Mouse (Mus musculus) spleen, adult 12 weeks (tissue): Measurements from ENCODE around the gene 1700037C18Rik.

Source experiments
- DNase-seq: peaks from one replicate; pipeline ENCODE4 v3.0.0; 2022; ENCODE audit warnings: low spot score

1700037C18Rik gene

DNA sequence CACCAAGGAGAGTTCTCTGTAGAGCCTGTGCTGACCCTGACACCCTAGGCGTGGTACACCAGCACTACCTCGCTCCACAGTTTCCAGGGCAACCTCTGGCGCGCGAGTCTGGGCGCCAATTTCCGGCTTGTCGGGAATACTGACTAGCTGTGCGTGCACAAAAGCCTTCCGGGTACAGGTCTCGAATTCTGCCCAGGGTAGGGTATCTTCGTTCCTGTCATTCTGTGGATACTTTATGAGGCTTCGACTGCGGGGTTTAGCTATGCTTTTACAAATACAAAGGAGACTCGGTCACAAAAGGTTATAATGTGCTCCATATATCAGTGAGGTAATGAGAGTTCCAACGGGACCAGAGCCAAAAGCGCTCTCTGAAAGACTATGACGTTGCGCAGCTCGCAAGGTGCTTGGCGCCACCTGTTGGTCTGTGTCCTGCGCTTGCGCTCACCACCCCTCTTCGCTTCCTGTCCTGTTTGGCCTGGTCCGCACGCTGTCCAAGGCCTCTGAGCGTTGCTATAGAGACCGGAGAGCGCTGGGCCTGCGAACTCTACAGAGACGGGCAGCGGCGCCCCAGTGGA is at the start of gene 1700037C18Rik, which contains the start of gene Cluap1:
Gene 1700037C18Rik (minus strand): TSS at position 153 of the 575 bp plus-strand sequence.
Gene Cluap1 (plus strand): TSS at position 265 of the 575 bp plus-strand sequence.
- peak; percentile 82 for DNase-seq

GRCm38 (mm10) chr16:3956369-3956768 is 47.9 kb upstream of the 1700037C18Rik start:
- no peak for DNase-seq

DNA sequence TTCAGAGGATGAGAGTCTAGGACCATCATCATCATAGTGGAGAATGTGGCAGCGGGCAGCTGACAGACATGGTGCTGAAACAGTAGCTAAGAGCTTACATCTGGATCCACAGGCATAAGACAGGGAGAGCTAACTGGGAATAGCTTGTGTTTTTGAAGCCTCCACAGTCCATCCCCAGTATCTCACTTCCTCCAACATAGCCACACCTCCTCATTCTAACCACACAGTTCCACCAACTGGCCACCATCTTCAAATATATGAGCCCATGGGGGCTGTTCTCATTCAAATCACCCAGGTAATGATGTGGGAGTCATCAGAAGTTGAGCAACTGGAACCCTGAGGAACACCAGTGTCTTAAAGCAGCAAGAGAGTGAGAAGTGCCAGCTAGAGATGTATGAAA is 42.7 kb upstream of the 1700037C18Rik start:
- DNase-seq: no peak

DNA sequence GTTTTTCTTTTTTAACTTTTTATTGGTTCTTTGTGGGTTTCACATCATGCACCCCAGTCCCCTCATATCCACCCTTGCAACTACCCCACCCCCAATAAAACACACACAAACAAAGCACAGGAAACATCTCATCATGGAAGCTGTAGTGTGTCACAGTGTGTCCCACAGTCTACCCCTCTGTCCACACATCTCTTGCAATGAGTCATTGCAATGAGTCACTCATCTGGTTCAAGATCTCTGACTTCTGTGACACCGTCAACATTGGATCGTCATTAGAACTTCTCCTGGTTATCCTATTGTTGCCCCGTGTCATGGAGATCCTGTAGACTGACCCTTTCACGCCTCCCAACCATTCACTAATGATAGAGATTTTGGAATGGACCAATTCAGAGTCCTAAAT is 26.2 kb upstream of the 1700037C18Rik start:
- no peak for DNase-seq

DNA sequence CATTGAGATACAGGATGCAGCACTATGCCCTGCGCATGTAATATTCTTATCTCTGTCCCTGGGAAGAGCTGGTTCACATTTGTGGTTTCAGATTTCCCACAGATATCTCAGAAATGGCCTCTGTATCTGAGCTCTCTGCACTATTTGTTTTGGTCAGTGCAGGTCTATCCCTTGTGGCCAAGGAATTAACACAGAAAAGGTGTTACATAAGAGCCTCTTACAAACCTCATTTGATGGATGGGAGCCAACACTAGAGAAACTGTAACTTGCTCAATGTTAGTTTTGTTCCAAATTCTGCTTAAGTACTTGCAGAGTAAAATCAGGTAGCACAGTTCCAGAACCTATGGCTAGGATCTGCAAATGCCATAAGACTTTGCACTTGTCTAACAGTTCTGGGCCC is 25.6 kb upstream of the 1700037C18Rik start:
- DNase-seq: no peak

DNA sequence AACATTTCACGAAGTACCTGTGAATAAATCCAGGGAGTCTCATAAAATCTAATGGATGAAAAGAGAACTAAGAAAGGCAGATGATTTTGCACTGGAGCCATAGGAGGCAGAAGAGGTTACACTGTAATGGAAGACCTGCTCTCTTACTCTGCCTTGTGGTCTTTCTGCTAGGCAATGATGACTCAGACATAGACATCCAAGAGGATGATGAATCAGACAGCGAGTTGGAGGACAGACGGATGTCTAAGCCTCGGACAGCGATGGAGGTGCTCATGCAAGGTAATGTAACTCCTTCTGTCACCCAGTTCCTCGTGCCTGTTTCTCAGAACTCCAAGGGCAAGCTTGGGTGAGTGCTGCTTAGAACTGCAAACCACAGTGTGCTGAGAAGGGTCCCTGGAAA is 25.0 kb upstream of the 1700037C18Rik start:
- DNase-seq: no peak

- DNase-seq: no peak
Observed at GRCm38 (mm10) chr16:3929151-3929550, 20.7 kb upstream of the 1700037C18Rik start.

DNA sequence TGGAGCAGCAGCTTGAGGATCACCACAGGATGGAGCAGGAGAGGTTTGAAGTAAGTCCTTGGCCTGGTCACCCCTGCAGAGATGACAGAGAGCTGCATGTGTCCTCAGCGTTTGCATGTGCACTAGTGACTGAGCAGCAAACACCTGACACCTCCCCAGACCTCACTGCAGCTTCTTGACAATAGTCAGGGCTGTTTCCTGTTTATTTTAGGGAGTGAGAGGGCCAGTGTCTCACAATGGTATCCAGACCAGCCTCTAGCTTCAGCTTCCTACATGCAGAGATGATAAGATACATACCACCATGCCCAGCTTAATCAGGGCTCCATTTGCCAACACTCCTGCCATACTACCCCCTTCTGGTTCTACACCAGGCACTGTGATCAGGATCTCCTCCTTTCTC is 20.1 kb upstream of the 1700037C18Rik start:
- no peak for DNase-seq

DNA sequence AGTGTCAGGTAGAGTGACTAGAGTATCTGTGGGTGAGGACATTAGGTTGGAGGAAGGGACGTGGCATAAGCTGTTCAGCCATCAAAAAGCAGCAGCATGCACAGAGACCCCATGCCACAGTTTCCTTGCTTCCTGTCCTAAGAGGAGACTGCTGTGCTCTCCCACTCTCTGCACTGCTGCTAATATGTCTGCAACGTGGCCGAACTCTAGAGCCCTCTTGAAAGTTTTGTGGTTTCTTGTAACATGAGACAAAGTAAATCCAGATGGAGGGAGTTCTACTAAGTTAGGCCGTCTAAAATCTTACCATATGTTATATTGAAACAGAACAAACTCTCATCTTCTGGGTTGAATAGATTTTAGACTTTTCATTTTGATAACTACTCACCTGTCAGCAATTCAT is 15.5 kb upstream of the 1700037C18Rik start:
- DNase-seq: no peak

- DNase-seq: no peak
Observed at GRCm38 (mm10) chr16:3923515-3923914, 15.0 kb upstream of the 1700037C18Rik start.

GRCm38 (mm10) chr16:3920756-3921155 is 12.3 kb upstream of the 1700037C18Rik start:
- no peak for DNase-seq

DNA sequence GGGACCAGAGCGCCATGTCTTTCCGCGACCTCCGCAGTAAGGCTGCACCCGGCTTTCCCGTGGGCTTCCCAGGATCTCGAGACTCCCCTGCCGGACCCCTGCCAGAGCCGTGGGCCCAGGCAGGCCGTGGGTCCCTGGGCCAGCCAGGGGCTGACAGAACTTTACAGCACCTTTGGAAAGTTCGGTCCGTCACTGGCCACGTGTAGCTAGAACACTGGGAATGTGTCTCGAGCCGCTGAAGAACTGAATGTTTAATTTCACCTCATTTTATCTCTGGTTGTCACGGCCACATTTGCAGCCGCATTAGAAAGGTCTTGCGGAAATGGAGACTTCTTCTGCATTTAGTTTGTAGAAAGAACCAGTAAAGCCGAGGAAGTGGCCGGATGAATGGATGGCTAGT is 629 bp upstream of the 1700037C18Rik start:
- DNase-seq: no peak

DNA sequence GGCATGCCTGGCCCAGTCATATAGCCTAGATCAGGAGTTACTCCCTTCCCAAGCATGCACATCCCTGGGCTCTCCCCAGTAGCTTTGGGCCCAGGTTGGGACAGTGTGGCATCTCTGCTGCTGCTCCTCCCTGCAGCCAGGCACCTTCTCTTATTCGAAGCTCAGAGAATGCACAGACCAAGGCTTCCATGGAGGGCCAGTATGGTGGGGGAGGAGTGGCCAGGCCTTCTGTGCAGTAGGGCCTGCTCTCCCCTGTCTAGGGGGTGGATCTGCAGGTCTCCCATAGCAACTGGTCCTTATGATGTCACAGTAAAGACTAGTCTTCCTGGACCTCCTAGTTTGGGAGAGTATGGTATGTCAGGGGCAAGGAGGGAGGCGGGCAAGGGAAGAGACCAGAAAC is 1.0 kb downstream of the 1700037C18Rik start:
- DNase-seq: no peak

DNA sequence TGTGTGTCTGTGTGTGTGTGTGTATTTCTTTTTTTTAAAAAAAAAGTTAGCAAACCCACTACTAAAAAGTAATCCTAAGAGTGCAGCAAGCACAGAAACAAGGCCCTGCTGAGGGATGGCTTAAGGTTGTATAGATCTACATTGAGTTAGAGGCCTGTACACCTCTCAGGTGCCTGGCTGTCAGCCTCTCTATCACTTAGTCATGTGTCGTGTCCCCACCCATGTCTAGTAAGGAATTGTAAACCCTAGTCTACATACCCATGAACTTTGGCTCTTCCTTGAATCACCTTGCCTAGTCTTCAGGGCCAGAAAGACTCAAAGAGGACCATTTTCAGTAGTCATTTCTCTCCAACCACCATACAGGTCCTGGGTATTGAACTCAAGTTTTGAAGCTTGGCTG is 11.9 kb downstream of the 1700037C18Rik start:
- no peak for DNase-seq

- no peak for DNase-seq
Observed at GRCm38 (mm10) chr16:3896046-3896445, 12.4 kb downstream of the 1700037C18Rik start.

DNA sequence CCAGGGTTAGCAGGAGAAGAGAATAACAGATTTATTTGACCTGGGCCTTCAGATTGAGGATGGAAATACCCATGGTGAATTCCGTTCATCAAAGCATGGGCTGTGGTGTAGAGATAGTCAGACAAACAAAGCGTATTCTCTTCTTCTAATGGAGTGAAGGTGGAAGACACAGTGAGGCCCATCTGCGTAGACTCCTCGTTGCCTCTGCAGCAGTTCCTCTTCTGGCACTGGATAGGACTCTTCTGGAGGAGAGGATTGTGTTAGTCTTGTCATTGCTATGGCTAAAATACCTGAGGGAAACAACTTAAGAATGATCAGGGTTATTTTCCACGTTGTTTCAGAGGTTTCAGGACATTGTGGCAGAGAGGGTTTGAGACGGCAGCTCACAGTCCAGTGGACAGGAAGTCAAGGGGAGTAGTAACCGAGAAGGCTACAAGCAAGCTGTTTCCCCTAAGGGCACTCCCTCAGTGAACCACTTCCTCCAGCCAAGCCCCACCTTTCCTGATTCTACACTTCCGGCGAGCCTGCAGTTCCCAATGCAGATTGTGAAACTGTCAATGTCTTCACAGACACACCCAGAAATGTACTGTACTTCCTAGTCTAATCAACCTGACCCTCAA is 13.2 kb downstream of the 1700037C18Rik start:
- peak; percentile 26 for DNase-seq

DNA sequence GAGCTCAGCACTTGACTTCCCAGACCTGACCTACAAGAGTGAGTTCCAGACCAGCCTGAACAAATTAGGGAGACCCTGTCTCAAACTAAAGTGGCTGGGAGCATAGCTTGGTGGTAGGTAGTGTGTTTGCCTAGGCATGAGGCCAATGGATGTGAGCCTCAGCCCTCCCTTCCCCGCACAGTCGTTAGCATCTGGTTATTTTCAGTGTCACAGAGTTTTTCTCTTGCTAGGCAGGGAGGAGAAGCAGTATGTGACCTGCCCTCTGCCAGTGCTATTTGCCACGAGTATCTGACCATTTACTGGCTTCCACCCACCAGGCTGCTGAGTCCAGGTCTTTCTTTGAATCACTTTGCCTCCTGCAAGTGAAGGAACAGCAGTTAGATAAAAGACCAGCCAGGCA is 14.8 kb downstream of the 1700037C18Rik start:
- DNase-seq: no peak

- no peak for DNase-seq
Observed at GRCm38 (mm10) chr16:3891621-3892295, 16.7 kb downstream of the 1700037C18Rik start.

GRCm38 (mm10) chr16:3885065-3885670 is 23.3 kb downstream of the 1700037C18Rik start:
- DNase-seq: no peak

- DNase-seq: peak; percentile 93
Observed at GRCm38 (mm10) chr16:3884201-3885064, 24.1 kb downstream of the 1700037C18Rik start, which contains the start of the genes Zfp597 and Gm20695. Gene Zfp597, minus strand, starts transcription at chr16:3884561. Gene Gm20695, plus strand, starts transcription at chr16:3884648.

DNA sequence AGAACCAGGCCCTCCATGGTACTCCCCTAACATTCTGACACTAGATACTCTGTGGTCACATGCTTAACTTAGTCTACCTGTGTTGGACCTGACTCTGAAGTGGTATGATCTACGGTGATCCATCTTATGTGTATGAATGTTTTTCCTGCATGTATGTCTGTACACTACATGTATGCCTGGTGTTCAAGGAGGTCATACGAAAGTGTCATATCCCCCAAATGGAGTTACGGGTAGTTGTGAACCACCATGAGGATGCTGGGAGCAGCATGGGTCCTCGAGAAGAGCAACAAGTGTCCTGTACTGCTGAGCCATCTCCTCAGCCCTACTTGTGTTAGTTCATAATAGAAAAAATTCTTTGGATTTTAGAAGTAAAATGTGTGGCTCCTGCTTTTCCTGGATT is 32.1 kb downstream of the 1700037C18Rik start:
- DNase-seq: no peak
